Mouse (Mus musculus) E14TG2a.4 (cell line): Measurements from ENCODE around the gene C1qb.

Experiments used
- H3K27me3 ChIP-seq: 2 replicates; pipeline ENCODE4 v1.6.1; 2014; ENCODE audit warnings: low read length, control low read depth; ENCODE audit not compliant: insufficient read depth
- H3K36me3 ChIP-seq: 2 replicates; pipeline ENCODE4 v1.6.1; 2014; ENCODE audit warnings: low read length, control low read depth; ENCODE audit not compliant: insufficient read depth
- H3K4me1 ChIP-seq: replicated peaks from 2 replicates; pipeline ENCODE4 v1.6.1; 2014; ENCODE audit warnings: low read depth, low read length, control low read depth
- H3K4me3 ChIP-seq: replicated peaks from 2 replicates; pipeline ENCODE4 v1.5.1; 2014; ENCODE audit warnings: mild to moderate bottlenecking, low read length
- H3K9me3 ChIP-seq: 2 replicates; pipeline ENCODE4 v1.6.1; 2014; ENCODE audit warnings: low read length, control low read depth
- CTCF ChIP-seq: conservative IDR thresholded peaks from 2 replicates; pipeline ENCODE4 v1.5.1; 2014; ENCODE audit warnings: low read length
- NANOG ChIP-seq: IDR thresholded peaks from 2 replicates; pipeline ENCODE4 v1.6.1; 2014; ENCODE audit warnings: borderline replicate concordance, low read length, mixed read lengths
- POU5F1 ChIP-seq: IDR thresholded peaks from 2 replicates; pipeline ENCODE4 v1.6.1; 2014; ENCODE audit warnings: low read length, borderline replicate concordance

C1qb gene

DNA sequence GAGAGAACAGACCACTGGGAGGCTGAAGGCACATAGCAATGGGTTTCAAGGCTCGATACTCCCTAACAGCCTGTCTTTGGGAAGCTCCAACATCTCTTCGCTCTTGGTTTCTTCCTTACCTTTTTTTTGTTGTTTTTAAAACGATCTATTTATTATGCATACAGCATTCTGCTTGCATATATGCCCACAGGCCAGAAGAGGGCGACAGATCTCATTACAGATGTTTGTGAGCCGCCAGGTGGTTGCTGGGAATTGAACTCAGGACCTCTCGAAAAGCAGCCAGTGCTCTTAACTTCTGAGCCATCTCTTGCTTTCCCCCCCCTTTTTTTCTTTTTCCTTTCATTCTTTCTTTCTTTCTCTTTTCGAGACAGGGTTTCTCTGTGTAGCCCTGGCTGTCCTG is 13.2 kb upstream of the C1qb start:
- H3K4me3 ChIP-seq = no peak overlapping the region
- peaks cover 28% of the 10 kb centered on the region for H3K27me3 ChIP-seq
- peak; percentile 58 for TF ChIP-seq CTCF
- no peak for TF ChIP-seq NANOG
- TF ChIP-seq POU5F1 = no peak
- peaks cover 4% of the 10 kb centered on the region; the same call in 1 of the 2 replicates for H3K9me3 ChIP-seq
- no peaks in the 10 kb centered on the region for H3K36me3 ChIP-seq
- H3K4me1 ChIP-seq = peaks cover 57% of the 10 kb centered on the region

DNA sequence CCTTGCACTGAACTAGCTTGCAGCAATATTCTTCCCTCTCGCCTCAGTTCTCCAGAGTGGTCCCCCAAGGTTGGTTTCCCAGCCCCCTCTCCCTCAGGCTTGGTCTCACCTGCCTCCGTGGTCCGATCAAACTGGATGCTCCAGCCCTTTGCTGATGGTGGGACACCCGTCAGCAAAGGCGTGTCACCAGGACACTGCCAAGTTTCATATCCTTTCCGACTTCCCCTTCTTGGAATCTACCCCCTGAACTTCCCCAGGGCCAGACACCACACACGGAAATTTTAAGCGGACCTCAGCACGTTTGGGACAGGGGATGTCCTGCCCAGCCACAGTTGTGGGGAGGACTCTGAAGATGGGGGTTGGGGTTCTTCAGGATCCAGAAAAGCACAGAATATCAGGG is 12.7 kb upstream of the C1qb start, which contains the start of gene C1qa:
Gene C1qa, minus strand, starts transcription at position 167 of the 400 bp plus-strand sequence.
- TF ChIP-seq NANOG = no peak
- no peak for TF ChIP-seq CTCF
- TF ChIP-seq POU5F1 = no peak
- peaks cover 4% of the 10 kb centered on the region; the same call in 1 of the 2 replicates for H3K9me3 ChIP-seq
- peaks cover 22% of the 10 kb centered on the region for H3K27me3 ChIP-seq
- peaks cover 59% of the 10 kb centered on the region for H3K4me1 ChIP-seq
- H3K36me3 ChIP-seq = no peaks in the 10 kb centered on the region
- no peak within 1 kb of the TSS for H3K4me3 ChIP-seq

DNA sequence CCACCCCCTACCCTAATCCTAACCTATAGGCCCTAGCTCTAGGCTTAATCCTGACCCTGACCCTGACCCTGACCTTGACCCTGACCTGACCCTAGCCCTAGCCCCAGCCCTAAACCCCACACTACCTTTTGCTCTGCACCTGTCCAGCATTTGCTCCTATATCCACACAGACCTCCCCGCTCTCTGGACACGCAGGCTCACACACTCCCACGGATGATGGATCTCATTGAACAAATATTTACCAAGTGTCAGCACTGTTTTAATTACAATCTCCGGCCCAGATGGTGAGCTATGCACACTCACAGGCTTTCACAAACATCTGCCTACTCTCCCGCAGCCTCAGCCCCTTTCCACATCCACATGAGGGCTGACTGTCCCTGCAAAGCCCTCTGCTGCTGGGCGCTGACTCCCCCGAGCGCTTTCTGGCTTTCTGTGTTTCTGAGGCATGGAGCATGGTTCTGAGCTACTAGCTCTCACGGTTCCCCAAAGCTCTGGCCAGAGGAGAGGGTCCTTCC is 12.2 kb upstream of the C1qb start:
- TF ChIP-seq NANOG = no peak
- H3K9me3 ChIP-seq = peaks cover 4% of the 10 kb centered on the region; the same call in 1 of the 2 replicates
- peaks cover 20% of the 10 kb centered on the region for H3K27me3 ChIP-seq
- peaks cover 59% of the 10 kb centered on the region for H3K4me1 ChIP-seq
- no peaks in the 10 kb centered on the region for H3K36me3 ChIP-seq
- no peak overlapping the region for H3K4me3 ChIP-seq

DNA sequence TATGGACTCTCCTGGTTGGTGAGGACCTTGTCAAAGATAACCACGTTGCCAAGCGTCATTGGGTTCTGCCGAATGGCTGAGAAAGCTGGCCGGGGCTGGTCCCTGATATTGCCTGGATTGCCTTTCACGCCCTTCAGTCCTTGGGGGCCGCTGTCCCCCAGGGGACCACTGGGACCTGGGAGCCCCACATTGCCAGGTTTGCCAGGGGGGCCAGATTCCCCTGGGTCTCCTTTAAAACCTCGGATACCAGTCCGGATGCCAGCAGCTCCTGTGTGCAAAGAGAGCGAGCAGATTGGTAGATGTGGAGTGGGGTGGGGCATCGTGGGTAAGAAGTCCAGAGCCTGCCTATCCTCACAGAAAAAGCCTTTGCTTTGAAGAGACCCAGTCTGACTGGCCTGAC is 10.5 kb upstream of the C1qb start:
- peaks cover 31% of the 10 kb centered on the region for H3K27me3 ChIP-seq
- H3K4me1 ChIP-seq = peaks cover 59% of the 10 kb centered on the region
- no peak for TF ChIP-seq NANOG
- TF ChIP-seq CTCF = no peak
- TF ChIP-seq POU5F1 = no peak
- H3K4me3 ChIP-seq = peak overlapping the region; percentile 49
- no peaks in the 10 kb centered on the region for H3K36me3 ChIP-seq
- H3K9me3 ChIP-seq = peaks cover 4% of the 10 kb centered on the region; the same call in 1 of the 2 replicates

DNA sequence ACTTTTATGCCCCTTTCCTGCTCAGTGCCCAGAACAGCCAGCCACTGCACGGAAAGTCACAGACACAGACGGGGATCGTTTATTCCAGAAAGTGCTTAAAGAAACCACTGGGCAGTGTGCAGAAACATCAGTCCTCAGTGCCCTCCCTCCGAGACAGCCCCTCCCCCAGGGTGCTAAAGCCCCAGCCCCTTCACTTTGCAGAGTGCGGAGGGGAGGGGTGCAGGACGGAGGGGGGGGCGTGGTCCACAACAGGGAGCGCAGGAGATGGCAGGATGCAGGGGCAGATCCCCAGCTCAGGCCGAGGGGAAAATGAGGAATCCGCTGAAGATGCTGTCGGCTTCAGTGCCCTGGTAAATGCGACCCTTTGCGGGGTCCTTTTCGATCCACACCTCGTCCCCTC is 9.9 kb upstream of the C1qb start:
- H3K27me3 ChIP-seq = peaks cover 37% of the 10 kb centered on the region
- no peak for TF ChIP-seq CTCF
- TF ChIP-seq NANOG = no peak
- TF ChIP-seq POU5F1 = no peak
- peak overlapping the region; percentile 49 for H3K4me3 ChIP-seq
- peaks cover 4% of the 10 kb centered on the region; the same call in 1 of the 2 replicates for H3K9me3 ChIP-seq
- H3K36me3 ChIP-seq = no peaks in the 10 kb centered on the region
- peaks cover 59% of the 10 kb centered on the region for H3K4me1 ChIP-seq

DNA sequence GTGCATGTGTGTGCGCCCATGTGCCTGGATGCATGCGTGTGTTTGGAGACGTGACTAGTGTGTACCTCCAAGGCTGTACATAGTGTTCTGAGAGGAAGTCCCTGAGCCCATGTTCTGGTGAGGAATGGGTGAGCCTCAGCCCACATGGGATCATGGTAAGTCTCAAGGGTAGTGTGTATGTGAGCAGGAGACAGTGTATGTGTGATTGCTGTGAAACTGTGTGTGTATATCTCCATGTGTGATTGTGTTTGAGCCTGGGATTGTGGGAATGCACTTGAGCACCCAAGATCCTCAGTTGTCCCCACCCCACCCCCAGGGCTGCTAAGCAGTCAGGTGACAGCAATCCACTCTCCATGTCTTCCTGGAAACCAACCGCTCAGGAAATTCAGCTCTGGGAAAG is 8.8 kb upstream of the C1qb start:
- Histone ChIP-seq H3K9me3 (peaks cover 4% of the 10 kb centered on the region; the same call in 1 of the 2 replicates), H3K4me3 (no peak overlapping the region), H3K27me3 (peaks cover 44% of the 10 kb centered on the region), H3K36me3 (no peaks in the 10 kb centered on the region), H3K4me1 (peaks cover 49% of the 10 kb centered on the region)
- TF ChIP-seq POU5F1 (no peak), NANOG (no peak), CTCF (no peak)

DNA sequence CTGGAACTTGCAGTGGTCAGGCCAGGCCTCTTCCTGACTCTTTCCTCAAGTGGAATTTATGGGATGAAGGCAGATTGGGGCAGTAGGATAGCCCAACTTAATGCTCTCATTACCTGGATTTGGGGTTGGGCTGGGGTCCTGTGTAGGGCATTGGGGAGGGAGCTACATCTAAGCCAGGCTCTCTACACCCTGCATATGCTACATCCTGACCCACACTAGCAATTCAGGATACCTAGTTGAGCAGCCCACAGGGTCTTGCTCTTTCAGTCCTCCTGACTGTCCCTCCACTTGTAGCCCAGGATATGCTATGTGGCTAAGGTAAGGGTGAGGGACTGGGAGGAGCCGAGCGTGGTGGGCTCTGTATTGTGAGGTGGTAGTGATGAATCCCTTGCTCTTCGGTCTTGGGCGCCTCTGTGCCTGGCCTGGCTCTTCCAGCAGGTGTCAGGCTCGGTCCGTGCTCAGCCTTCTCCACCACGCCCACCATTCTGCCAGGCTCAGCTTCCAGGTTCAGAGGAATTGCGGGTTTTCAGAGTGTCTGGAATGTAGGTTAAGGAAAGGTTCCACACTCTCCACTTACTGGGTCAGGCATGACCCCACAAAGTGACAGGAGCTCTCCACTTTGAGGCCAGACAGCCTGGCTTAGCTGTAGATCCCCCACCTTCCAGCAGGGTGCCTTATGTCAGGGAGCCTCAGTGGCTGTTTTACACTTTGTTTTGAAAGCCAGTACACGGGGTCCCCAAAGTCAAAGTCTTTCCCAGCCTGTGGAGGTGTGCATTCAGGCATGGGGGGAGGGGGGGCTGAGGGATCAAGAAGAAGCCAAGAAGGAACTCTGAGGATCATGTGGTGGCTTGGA is 7.9 kb upstream of the C1qb start:
- H3K9me3 ChIP-seq = peaks cover 4% of the 10 kb centered on the region; the same call in 1 of the 2 replicates
- H3K36me3 ChIP-seq = no peaks in the 10 kb centered on the region
- H3K4me1 ChIP-seq = peaks cover 42% of the 10 kb centered on the region
- H3K4me3 ChIP-seq = no peak overlapping the region
- TF ChIP-seq CTCF (peak; percentile 57), NANOG (no peak)
- H3K27me3 ChIP-seq = peaks cover 47% of the 10 kb centered on the region

DNA sequence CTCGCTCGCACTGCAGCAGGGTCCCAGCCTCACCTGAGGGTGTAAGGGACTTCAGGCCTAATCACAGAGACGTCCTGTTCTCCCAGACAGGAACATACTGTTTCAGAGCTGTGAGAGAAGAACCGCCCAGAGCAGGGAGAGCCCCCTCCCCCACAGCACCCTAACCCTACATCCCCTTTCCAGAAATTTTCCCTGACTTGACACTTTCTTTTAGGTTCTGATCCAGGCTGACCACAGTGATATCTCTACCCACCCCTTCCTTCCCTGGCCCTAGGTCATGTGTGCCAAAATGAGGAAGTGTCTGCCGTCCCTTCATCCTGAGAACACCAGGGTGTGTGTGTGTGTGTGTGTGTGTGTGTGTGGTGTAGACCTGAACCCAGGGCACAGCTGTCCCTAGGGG is 6.8 kb upstream of the C1qb start, which contains the start of gene C1qc:
Gene C1qc, minus strand, starts transcription at position 255 of the 400 bp plus-strand sequence.
- Histone ChIP-seq H3K9me3 (no peaks in the 10 kb centered on the region), H3K27me3 (peaks cover 47% of the 10 kb centered on the region), H3K4me1 (peaks cover 31% of the 10 kb centered on the region), H3K4me3 (no peak within 1 kb of the TSS), H3K36me3 (no peaks in the 10 kb centered on the region)
- TF ChIP-seq POU5F1 (no peak), CTCF (no peak), NANOG (no peak)

DNA sequence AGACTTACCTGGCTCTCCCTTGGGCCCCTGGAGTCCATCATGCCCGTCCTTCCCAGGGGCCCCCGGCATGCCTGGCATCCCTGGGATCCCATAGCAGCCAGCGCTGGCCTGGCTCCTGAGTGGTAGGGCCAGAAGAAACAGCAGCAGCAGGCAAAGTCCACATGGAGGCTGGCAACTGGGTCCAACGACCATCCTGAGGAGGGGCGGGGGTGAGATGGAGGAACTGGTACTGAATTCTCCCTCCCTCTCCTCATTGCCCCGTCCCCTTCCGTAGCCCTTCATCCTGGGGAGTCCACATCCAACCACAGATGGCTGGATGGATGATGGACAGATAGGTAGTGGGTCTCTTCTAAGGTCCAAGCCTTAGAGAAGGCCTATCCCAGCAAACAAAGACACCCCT is 6.4 kb upstream of the C1qb start:
- H3K36me3 ChIP-seq = no peaks in the 10 kb centered on the region
- H3K9me3 ChIP-seq = no peaks in the 10 kb centered on the region
- H3K4me1 ChIP-seq = peaks cover 31% of the 10 kb centered on the region
- H3K27me3 ChIP-seq = peaks cover 43% of the 10 kb centered on the region
- TF ChIP-seq POU5F1 (no peak), NANOG (no peak), CTCF (no peak)
- H3K4me3 ChIP-seq = no peak overlapping the region
